Mouse (Mus musculus) thymus, adult 2 months (tissue): ENCODE results near the gene Tmem237.

Experiments used
- CTCF ChIP-seq: fragments of 200-500 bp; IDR thresholded peaks from 2 replicates; pipeline ENCODE4 v1.5.1; 2012; ENCODE audit warnings: mild to moderate bottlenecking, control low read depth, low read length, moderate library complexity, borderline replicate concordance; ENCODE audit not compliant: control insufficient read depth, poor library complexity, insufficient read depth; ENCODE audit errors: extremely low read depth
- POLR2A ChIP-seq: fragments of 200-500 bp; IDR thresholded peaks from 2 replicates; pipeline ENCODE4 v1.6.1; 2012; ENCODE audit warnings: mild to moderate bottlenecking, low read length, control low read depth, moderate library complexity; ENCODE audit not compliant: control insufficient read depth, poor library complexity, insufficient read depth; ENCODE audit errors: extremely low read depth

GRCm38 (mm10) chr1:59162309-59163024 lies 42.3 kb upstream of the Tmem237 start:
- no peak for TF ChIP-seq POLR2A
- no peak for TF ChIP-seq CTCF
